Mouse (Mus musculus): ENCODE measurements around the gene Hoxd9.
A peak's percentile ranks its signal among the peaks of the same experiment; 100 is the strongest.

Hoxd9 gene

GRCm38 (mm10) chr2:74696442-74697335 is 838 bp upstream of the Hoxd9 start:
- no peak for DNase-seq (ENCODE audit: low spot score in 2 of 2)

GRCm38 (mm10) chr2:74698201-74699052 is 900 bp downstream of the Hoxd9 start:
- no peak for DNase-seq (ENCODE audit: low spot score in 2 of 2)

- no peak for DNase-seq (ENCODE audit: low spot score in 2 of 2)
These were observed 1.5 kb downstream of the Hoxd9 start for GRCm38 (mm10) chr2:74699053-74699430.

- DNase-seq (ENCODE audit: low spot score in 2 of 2): no peak
These were observed 2.4 kb downstream of the Hoxd9 start for GRCm38 (mm10) chr2:74699664-74700545.

- DNase-seq (ENCODE audit: low spot score in 2 of 2): no peak
These were observed 3.1 kb downstream of the Hoxd9 start for GRCm38 (mm10) chr2:74700546-74701112.

- DNase-seq (ENCODE audit: low spot score in 2 of 2): peak; percentile 44 to 77
These were observed 4.7 kb downstream of the Hoxd9 start for GRCm38 (mm10) chr2:74701949-74702819.

- DNase-seq (ENCODE audit: low spot score in 2 of 2): no peak
These were observed 5.3 kb downstream of the Hoxd9 start for GRCm38 (mm10) chr2:74702820-74703219.

- peak in 1 of 2 experiments; percentile 43 for DNase-seq (ENCODE audit: low spot score in 2 of 2)
These were observed 5.8 kb downstream of the Hoxd9 start for GRCm38 (mm10) chr2:74703317-74703716.

- peak in 1 of 2 experiments; percentile 59 for DNase-seq (ENCODE audit: low spot score in 2 of 2)
These were observed 6.3 kb downstream of the Hoxd9 start for GRCm38 (mm10) chr2:74703720-74704392.

GRCm38 (mm10) chr2:74704393-74704998 is 7.0 kb downstream of the Hoxd9 start, which contains the start of gene Hoxd8:
Gene Hoxd8 (plus strand): TSS chr2:74704615.
- peak in 1 of 2 experiments; percentile 61 for DNase-seq (ENCODE audit: low spot score in 2 of 2)

GRCm38 (mm10) chr2:74704999-74705466 is 7.5 kb downstream of the Hoxd9 start:
- peak in 1 of 2 experiments; percentile 57 for DNase-seq (ENCODE audit: low spot score in 2 of 2)

GRCm38 (mm10) chr2:74705467-74706089 is 8.1 kb downstream of the Hoxd9 start:
- DNase-seq (ENCODE audit: low spot score in 2 of 2): peak in 1 of 2 experiments; percentile 60

GRCm38 (mm10) chr2:74706393-74706960 is 8.9 kb downstream of the Hoxd9 start:
- DNase-seq (ENCODE audit: low spot score in 2 of 2): no peak

- DNase-seq (ENCODE audit: low spot score in 2 of 2): no peak
These were observed 10.1 kb downstream of the Hoxd9 start for GRCm38 (mm10) chr2:74707599-74707998.

- no peak for DNase-seq (ENCODE audit: low spot score in 2 of 2)
These were observed 11.1 kb downstream of the Hoxd9 start for GRCm38 (mm10) chr2:74708676-74709075.

- DNase-seq (ENCODE audit: low spot score in 2 of 2): no peak
These were observed 12.2 kb downstream of the Hoxd9 start for GRCm38 (mm10) chr2:74709465-74710419.

All from spleen, postnatal 4 days (tissue).